Mouse (Mus musculus) cerebral cortex, adult 2 months (tissue): ENCODE data around the gene Kcnip4.

Experiments used
- WGBS: fragments of 180-500 bp; shearing (Covaris S2); methylation state at CpG from one replicate; pipeline ENCODE4 v1.1.7; 2018; 5-methylcytosine and 5-hydroxymethylcytosine counted together

Gene Kcnip4

DNA sequence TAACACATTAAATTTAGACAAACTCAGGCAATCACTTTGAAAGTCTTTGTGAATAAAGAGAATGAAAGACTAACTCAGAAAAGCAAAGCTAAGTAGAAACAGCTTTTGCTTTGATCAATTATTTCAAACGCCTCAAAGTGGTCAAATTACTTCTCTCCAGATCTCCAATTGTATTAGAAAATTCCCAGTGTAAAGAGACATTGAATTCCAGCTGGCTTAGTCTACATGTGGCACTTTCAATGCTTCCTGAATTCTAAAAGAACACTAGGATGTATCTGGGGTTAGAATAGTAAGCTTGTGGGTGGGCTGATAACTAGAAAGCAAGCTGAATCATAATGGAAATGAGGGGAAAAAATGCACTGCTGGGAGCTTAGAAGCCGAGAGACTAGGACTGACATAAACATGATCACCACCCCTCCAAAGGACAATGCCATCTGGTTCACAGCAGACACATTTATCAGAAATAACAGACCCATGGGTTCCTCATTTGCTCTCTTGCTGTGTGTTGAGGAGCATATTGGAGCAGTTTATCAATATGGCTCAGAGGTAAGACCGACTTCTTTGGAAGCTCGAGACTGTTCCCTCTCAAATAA is 323.4 kb downstream of the Kcnip4 start:
- WGBS: 47% methylated on average over 4 of the region's 4 CpGs

DNA sequence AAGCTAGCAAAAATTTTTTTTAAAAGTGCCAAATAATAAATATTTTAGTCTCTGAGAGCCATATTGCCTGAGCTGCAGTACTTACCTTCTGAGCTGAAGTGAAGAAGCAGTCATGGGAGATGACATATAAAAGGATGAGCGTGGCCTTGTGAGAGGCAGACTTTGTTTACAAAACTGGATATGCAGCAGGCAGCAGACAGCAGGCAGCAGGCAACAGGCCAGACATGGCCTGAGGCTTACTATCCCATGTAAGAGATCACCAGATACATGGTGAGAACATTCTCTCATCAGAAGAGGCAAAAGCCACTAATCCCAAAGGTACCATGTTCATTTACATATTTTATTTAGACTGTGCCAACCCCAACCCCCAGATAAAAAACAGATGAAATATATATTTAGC is 336.5 kb downstream of the Kcnip4 start:
- WGBS: 77% methylated on average over 1 of the region's 1 CpGs

DNA sequence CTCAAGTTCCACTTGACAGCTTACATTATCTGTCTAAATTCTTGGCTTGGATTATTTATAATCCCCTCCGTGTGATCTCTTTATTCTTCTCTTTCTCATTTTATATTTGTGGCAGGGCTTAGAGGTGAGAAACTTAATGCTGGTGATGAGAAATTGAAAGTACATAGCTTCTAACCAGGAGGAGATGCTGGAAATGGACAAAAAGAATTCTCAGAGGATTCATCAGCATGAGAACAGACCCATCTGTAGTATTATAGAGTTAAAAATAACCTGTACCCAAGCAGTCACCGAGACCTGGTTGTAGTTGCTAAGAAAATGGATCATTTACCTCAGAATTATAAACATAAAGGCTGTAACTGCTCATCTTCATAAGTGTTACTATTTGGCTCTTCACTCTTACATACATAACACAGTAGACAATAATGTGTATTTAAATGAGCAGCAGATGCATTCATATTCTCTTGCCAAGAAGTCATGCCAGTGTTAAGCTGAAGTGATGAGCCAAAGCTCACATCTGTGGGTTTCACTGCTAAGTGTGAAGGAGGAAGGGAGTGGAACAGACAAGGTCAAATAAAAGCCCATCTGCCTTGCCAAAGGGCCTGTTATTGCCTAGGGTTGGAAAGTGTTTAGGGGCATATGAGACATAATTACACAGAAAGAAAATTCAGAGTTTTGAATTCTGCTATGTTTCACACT is 374.4 kb downstream of the Kcnip4 start:
- whole genome bisulfite sequencing: 48% methylated on average over 2 of the region's 2 CpGs

DNA sequence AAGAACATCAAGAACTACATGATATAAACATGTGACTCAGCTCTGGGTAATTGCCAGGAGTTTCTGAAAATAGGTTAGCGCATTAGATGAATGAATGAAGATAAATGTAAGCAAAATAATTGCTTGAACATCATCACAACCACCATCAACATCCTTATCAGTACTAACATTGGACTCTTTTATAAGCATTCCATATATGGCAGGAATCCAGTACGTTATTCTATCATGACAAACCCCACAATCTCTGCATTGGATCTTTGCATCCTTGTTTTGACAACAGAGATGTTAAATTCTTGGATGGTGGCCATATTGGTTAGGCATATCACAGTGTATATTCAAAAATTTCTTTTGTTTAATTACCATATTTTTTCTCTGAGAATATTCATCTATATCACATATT is 375.0 kb downstream of the Kcnip4 start:
- 75% methylated on average over 2 of the region's 2 CpGs for WGBS

DNA sequence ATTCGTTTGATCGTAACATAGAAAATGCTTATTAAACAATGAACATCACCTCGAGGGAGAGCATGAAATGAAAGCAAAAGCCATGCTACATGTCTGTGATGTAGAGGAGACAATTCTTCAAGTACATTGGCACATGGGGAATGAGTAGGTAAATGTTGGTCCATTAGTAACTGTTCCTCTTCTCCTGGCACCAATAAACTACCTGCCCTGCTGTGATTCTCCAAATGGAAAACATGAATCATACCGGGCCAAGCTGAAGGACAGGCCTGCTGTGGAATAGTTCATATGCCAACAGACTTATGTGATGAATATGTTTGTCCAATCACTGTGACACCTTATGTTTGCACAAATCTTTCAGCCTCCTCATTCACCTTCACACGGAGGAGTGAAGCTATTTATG is 429.3 kb downstream of the Kcnip4 start:
- WGBS: 65% methylated on average over 5 of the region's 5 CpGs

DNA sequence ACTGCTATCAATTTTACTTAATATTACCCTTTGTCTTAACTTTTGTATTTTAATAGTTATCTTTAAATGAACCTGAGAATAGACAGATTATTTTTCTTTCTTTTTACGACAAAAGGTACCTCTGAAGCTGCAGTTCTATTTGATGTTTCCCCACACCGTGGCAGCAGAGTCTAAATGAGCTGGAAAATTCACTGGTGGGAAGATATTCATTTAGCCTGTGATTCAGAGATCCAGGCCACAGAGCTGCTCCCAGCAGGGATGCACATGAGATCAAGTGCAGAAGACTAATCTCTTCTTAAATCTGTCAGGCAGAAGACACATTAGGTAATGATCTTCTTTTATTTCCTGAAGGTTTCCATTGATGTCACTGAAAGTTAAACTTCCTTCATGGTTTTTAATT is 429.8 kb downstream of the Kcnip4 start:
- 28% methylated on average over 2 of the region's 2 CpGs for WGBS

DNA sequence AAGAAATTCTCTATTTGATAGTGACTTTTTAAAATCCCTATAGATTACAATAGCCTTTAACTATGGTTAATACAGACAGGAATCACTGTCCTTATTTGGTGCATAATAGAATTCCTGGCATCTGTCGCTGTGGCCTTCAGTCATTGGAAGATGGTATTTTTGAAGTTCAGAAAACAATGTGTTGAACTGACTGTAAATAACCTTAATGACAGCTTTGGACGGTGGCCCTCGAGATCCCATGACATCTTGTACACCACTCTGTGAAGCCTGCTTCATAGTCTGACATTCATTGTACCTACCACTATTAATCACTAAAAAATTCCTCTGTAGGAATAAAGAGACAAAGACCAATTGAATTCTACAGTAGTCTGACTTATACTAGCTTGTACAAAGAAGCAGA is 430.4 kb downstream of the Kcnip4 start:
- 67% methylated on average over 3 of the region's 3 CpGs for WGBS

DNA sequence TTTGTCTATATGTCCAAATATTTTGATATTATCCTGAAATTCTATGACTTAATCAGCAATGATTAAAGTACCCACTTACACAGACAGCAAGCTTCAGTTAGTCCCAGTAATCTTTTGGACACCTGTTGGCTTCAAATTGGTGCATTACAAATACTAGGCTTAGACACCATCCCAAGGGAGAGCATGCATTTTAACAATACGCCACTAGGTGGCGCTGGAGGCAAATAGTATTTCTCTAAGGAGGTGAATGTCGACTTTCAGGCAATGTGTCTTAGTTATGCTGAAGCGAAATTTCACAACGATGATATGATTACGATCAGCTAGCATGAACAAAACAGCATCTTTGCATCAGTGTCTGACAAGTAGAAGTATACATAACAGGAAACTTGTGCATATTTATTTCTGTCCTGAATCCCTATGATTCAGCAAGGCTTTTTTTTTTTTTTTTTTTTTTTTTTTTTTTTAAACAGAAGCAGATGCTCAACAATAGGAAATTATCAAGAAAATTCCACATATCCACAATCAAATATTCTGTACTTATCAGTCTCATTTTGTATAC is 434.5 kb downstream of the Kcnip4 start:
- WGBS: 5% methylated on average over 6 of the region's 6 CpGs

DNA sequence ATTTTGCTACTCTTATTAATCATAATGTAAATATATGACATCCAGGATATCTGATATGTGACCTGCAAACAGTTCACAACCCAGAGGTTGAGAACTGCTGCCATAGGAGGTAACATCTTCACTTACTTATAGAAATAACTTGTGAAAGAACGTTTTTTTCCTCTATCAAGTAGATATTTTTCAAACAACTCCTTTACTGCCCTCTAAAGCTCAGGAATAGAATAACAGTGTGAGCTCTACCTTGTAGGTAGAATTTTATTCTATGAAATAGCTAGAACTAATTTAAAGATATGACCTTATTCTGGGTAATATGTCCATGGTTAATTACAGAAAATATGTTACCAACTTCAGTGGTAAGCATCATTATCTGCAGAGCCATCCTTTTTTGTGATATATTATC is 459.1 kb downstream of the Kcnip4 start:
- WGBS: 5% methylated on average over 1 of the region's 1 CpGs

DNA sequence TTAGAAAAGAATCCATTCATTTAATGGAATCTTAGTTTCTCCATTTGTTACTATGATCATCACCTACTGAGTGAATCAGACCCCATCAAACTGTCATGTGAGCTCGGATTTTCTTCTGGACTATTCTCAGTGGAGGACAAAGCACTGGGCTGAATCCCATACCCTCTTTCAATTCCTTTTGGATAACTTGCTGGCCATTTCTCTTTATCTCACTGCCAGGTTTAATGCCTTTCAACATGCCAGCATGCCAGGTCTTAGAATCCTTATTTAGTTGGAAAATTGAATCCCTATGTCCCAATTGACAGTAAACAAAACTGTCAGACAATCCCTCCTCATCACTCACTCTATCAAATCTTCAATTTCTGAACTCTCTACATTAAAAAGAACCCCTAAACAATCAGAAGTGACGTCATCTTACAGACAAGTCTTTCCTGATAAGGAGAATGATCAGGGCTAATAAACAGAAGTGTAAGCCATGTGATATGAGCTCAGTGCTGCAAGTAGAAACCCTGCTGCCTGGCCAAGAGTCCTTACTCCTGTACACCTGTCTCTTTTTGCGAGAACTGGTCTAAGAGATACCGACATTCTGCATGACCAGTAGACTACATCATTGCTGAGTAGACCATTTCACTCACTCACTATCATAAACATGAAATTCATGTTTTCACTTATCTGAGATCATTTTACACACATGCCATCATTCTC is 466.9 kb downstream of the Kcnip4 start:
- 83% methylated on average over 4 of the region's 4 CpGs for WGBS

DNA sequence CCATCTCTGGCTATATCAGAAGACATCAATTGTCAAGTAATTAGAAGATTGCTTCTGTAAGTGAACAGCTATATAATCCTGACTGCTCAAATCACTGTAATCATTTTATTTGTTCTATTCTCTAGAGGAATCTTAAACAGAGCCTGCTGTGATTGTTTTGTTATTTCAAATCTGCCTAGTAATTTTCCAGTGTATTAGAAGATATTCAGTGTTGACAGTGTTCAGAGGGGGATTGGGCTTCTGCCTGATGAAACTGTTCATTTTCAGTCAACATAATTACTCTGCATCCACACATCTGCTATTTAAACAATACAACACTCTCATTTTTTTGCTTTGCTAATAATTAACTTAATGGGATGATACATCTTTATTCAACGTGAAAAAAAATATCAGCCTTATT is 476.7 kb downstream of the Kcnip4 start:
- WGBS: 79% methylated on average over 1 of the region's 1 CpGs

DNA sequence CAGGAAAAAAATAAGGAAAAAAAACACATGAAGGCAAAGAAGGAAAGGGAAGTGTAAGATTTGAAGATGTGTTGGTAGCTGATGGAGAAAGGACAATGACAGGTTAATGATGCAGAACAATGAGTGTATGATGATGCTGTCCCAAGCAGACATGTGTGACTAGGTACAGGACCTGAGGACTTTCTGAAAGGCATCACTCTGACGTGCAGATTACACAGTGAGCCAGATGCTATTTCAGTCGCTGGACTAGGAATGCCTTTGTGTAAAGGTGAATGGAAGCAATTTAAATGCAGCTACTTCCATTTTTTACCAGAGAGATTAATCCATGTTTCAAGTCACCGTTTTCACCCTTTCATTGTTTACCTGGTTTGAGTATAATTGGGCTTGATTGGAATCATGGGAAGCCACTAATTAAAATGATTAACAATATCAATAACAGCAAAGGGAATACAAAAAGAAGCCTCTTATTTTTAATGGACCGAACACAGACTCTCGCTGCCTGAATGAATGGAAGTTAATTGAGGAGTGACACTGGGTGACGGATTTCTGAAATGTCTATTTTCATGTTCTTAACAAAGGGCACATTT is 483.4 kb downstream of the Kcnip4 start:
- 57% methylated on average over 6 of the region's 6 CpGs for WGBS

DNA sequence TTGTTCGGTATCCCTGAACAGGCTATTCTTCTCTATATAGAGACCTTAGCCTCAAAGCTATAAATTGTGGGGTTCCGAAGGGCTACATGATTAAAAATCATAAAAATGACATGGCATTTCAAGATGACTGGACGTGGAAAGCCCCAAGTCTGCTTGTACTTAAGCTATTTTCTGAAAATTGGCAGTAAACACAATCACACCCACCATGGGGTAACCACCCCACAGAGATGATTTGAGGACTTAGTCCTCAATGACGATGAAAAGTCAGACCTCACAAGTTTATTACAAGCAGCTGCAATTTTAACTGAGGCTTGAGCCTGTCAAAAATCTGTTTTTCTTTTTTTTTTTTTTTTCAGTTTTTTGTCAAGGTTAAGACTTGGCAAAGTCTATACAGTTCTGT is 527.3 kb downstream of the Kcnip4 start:
- WGBS: 76% methylated on average over 4 of the region's 4 CpGs

DNA sequence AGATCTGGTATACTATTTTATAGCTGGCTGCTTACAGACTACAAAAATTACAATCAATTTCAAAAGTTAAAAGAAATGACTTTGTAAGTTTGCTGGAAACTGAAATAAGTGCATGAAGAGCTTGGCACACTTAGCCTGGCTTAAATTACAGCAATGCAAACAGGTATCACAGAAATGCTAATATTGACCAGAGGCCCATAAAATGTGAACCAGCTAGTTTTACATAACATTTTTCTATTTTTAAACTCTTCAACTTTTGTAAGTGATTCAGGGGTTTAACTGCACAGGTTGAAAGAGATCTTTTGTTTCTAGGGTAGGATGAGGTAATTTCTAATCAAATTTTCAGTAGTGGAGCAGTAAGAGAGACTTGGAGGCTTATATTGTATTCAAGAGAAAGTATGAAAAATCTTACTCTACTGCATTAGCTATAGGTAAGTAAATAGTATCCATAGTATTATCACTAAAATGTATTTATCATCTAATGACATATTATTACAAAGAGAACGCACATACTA is 535.5 kb downstream of the Kcnip4 start:
- 93% methylated on average over 1 of the region's 1 CpGs for WGBS

DNA sequence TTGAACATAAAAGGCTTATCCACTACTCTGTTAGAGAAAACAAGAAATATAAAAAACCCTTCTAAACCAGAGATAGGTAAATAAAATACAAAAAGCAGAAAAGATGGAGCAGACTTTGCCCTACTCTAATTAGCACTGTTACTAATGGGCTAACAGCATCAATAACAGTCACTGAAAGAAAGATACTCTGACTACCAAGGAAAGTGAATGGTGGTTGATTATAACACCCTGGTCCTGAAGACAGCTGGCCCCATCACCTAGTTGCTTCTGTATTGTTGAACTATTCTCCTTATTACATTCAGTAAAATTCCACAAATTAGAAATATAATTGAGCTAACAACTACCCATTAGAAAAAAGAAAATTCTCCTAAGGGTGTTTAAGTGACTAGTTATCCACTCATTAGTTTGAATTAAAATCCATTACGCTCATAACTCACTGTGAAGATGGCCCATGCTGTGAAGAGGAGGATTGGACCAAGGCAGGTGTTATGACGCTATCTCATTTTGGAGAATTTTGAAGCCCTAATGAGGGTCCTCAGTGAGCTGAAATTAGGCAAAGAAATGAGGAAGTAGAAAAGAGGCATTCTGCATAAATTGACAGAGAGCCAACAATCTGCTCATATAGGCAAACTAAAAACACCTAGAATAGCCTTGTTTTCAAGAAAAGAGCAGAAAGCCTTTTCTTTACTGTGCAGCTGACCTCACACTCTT is 582.2 kb downstream of the Kcnip4 start:
- 75% methylated on average over 2 of the region's 2 CpGs for WGBS

DNA sequence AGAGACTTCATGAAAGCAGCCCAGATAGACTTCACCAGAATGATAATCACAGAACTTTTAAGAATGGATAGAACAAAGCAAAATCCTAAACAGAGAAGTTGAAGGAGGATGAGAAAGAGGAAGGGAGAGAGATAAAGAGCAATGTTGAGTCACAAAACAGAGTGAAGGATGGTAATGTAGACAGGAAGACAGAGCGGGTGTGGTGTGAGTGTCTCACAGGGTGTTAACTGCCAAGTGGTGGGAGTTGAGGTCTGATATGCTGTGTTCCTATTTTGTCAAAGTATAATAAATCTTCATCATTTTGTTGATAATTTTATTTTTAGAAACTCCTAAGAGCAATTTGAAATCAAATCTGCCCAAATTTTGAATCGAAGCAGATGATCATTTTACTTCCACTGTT is 592.8 kb downstream of the Kcnip4 start:
- 73% methylated on average over 2 of the region's 2 CpGs for WGBS

DNA sequence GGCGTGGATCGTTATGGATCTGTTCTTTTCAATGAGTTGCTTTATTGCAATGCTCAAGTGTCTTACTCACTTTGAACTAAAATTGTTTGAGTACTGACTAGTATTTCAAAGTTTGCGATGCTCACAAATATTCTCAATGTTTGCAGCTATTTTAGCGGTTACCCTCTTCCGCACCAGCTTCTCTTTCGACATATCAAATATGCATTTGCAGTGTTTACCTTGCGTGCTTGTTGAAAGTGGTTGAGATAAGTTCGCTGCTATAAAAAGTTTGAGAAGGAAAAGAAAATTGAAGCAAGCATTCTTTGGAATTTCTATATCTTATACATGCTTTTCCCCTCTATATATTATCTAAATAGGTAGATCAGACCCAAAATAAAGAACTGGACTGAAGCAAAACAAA is 634.5 kb downstream of the Kcnip4 start:
- 44% methylated on average over 8 of the region's 8 CpGs for WGBS

DNA sequence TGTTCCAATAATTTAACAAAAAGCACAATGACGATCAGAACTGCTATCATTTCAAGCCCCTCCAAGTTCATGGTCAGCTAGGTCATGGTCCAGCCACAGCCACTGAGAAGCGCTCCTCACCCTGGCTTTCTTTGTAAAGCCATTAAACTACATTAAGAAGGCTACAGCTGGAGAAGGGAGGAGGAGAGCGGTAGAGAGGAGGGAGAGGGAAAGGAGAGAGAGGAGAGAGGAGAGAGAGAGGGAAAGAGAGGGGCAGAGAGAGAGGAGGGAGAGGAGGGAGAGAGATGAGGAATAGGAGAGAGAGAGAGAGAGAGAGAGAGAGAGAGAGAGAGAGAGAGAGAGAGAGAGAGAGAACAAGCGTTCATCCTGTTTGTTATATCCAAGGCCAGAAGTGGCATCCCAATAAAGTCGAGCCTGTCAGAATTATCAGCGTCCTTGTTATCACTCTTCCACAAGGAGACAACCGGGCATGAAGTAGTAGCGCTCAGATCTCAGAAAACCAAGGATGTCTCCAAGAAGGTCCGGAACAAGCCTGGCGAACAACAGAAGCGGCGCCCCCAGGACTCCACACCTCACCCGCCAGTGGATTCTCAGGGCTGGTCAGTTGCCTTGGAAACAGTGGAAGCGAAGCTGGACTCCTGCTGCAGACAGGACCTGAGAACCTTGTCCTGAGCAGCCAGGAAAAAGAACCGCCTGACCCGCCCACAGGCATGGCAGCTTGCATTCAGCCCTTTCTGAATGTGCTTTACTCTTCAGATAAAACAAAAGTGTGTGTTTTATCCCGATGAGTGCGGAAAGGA is 635.1 kb downstream of the Kcnip4 start:
- WGBS: 12% methylated on average over 18 of the region's 18 CpGs

DNA sequence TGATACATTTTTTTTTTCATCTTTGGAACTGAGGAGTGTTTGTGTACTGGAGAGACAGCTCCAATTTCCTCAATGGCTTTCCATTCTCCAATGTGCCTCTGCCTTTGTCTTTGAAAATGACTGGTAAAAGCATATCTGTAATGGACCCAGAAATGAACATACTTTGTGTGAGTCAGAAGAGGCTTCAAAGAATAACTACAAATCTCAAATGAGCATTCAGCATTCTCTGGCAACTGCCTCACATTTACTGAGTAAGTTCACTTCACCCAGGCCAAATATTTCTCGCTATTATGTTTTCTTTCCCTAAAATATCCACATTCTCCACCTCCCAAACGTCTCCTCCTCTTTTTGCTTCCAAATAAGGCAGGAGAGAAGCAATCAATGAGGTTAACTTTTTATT is 646.6 kb downstream of the Kcnip4 start:
- 46% methylated on average over 2 of the region's 2 CpGs for WGBS

DNA sequence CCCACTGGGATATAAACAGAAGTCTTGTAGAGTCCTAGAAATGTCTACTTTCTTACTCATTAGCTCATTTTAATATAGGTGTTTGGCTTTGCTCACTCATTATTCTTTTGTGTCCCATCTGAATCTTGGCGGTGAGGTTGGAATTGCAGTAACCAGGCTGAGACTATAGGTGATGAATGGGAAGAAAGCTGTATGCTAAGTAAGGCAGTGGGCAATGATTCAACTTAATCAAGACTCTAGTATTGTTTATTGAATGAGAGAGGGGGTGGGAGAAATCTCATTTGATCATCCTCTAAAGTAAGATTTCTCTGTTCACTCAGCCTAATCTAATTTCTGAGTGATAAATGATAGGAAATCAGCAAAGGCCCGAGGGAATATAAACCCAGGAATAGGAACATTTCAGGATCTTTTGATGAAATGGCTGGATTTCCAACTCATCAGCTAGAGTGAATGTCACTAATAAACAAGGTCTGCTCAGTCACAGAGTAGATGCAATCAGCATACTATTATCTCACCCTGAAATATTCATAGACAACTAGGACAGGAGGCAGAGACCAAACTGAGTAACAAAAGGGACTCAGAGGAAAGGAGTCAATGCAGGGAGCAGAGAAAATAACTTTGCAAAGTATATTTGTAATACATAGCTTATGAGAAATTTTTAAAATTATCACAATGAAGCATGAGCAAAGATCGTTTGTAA is 660.3 kb downstream of the Kcnip4 start:
- WGBS: 57% methylated on average over 3 of the region's 3 CpGs
